Mouse (Mus musculus) ES-E14 (cell line): ENCODE measurements around the gene Usp8.

Experiments
- CHD2 ChIP-seq: IDR thresholded peaks from 2 replicates; pipeline ENCODE4 v1.6.1; 2014; ENCODE audit warnings: mild to moderate bottlenecking, low read depth, low read length, inconsistent platforms
- HCFC1 ChIP-seq: IDR thresholded peaks from 2 replicates; pipeline ENCODE4 v1.6.1; 2012; ENCODE audit warnings: low read length, inconsistent platforms, borderline replicate concordance; ENCODE audit not compliant: insufficient read depth
- MAFK ChIP-seq: IDR thresholded peaks from 2 replicates; pipeline ENCODE4 v1.6.1; 2014; ENCODE audit warnings: mild to moderate bottlenecking, low read depth, low read length, inconsistent platforms; ENCODE audit not compliant: insufficient read depth
- ZC3H11A ChIP-seq: IDR thresholded peaks from 2 replicates; pipeline ENCODE4 v1.6.1; 2012; ENCODE audit warnings: low read depth, mild to moderate bottlenecking, inconsistent platforms, low read length, borderline replicate concordance
- ZNF384 ChIP-seq: IDR thresholded peaks from 2 replicates; pipeline ENCODE4 v1.6.1; 2012; ENCODE audit warnings: low read depth, low read length, inconsistent platforms

DNA sequence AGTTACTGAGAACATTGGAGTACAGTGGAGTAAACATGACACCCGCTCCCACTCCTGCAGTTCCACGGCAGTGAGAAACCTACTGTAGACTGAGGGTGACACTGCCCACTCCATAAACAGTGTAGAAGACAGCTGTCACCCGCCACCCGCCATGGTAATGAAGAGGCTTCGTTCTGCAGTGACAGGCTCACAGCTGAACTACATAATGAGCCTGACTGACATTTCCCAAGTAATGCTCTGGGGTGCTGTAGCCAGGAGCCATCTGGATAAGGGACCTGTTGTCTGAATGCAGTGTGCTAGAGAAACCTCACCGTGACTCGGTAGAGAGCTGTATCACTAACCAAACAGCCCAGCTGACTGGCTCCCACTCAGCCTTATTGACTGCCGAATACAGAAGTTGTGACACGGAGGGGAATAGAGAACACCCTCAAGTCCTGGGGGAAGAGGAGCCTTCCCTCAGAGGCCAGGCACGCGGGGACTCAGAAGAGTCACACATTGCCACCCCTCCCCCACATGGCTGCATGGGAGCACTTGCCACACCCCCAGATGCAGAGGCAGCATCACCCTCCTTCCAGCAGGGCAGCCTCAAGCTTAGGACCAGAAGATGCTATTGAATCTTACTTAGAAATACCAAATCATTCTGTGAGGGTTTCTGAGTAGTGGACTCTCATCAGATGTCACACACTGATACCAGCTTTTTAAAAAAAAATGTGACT is 58.9 kb downstream of the Usp8 start:
- TF ChIP-seq ZC3H11A (no peak), MAFK (no peak), ZNF384 (no peak), CHD2 (no peak), HCFC1 (no peak)
